Mouse (Mus musculus): Measurements from ENCODE around the gene 9930022D16Rik. TPM values are rescaled to one million over a fixed set of nuclear protein-coding genes. Genes with fewer than 3 reads are reported as not detected.

The 9930022D16Rik gene
- total RNA-seq, 2 experiments from 2014 or later = not detected

- no peak for DNase-seq
Measured at GRCm38 (mm10) chr11:109417472-109418040, 3.8 kb downstream of the 9930022D16Rik start.

DNA sequence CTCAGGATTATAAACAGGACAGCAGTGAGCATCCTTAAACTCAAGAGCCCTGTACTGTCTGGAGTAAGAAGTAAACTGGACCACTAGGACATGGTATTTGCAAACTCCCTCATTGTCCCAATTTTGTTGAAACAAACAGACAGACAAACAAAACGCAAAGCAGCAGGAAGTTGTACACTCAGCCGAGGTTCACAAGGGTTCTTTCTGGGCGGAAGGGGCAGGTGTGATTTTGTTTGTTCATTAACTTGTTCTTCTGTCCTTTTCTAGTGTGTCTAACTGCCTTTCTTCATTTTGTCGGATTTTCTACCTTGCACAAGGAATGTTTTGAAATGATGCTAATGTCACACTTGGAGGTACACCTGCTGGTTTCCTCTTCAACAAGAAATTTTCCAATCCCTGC, 5.7 kb downstream of the 9930022D16Rik start:
- no peak for DNase-seq

DNA sequence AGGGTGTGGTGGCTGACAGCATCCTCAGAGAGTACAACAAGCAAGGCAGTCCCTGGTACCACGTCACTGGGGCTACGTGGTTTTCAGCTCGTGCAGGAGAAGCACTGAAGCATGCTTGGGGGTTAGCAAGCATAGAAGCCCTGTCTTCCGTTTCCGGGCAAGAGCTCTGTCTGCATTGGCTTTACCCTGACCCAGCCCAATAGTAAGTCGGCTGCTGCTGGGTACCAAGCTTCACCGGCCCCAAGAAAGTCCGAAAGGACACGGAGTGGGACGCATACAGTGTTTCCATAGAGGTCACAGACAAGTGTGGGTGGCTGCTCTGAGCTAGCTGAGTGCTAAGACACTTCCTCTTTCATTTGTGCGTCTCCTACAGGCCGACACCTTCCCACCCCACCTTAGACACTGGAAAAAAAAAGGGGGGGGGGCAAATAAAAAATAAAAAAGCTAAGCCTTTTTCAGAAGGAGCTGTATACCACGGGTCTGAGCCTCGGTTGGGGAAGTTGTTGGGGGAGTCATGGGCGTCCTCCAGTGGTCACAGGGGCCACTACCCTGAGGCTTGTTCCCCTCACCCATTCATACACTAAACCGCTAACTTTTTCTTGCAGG, 6.3 kb downstream of the 9930022D16Rik start:
- peak in 1 of 2 experiments; percentile 45 for DNase-seq

DNA sequence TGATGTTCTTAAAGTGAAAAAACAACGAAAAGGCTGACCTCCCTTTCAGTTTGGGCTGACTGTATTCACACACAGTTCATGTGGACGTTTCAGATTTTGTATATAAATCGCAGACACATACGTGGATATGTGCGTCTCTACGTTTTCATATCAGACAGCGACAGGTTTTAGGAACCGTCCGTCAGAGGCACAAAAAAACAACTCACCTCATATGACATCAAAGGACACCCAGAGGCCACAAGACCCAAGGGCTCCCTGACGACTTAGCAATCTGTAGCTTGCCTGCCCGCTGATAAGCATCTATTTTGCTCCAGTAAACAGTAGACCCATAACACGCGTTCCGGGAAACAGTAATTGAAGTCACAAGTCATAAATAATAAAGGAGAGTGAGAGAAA, 6.8 kb downstream of the 9930022D16Rik start:
- no peak for DNase-seq

- DNase-seq = no peak
Measured at GRCm38 (mm10) chr11:109421205-109421604, 7.5 kb downstream of the 9930022D16Rik start.

DNA sequence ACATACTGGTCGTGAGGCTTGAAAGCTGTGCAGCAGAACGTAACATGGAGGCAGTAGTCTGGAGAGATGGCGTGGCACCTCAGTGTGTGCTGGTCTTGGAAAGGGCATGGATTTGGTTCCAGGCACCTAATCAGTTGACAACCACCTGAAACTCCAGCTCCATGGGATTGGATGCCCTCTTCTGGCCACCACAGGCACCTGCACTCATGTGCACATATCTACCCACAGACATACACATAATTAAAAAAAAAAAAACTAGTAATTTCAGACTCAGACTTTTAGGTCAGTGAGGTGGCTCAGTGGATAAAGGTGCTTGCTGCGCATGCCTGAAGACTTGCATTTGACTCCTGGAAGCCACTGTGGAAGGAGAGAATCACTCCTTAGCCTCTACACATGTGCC, 8.5 kb downstream of the 9930022D16Rik start:
- no peak for DNase-seq

- DNase-seq = no peak
Measured at GRCm38 (mm10) chr11:109423294-109423693, 9.6 kb downstream of the 9930022D16Rik start.

DNA sequence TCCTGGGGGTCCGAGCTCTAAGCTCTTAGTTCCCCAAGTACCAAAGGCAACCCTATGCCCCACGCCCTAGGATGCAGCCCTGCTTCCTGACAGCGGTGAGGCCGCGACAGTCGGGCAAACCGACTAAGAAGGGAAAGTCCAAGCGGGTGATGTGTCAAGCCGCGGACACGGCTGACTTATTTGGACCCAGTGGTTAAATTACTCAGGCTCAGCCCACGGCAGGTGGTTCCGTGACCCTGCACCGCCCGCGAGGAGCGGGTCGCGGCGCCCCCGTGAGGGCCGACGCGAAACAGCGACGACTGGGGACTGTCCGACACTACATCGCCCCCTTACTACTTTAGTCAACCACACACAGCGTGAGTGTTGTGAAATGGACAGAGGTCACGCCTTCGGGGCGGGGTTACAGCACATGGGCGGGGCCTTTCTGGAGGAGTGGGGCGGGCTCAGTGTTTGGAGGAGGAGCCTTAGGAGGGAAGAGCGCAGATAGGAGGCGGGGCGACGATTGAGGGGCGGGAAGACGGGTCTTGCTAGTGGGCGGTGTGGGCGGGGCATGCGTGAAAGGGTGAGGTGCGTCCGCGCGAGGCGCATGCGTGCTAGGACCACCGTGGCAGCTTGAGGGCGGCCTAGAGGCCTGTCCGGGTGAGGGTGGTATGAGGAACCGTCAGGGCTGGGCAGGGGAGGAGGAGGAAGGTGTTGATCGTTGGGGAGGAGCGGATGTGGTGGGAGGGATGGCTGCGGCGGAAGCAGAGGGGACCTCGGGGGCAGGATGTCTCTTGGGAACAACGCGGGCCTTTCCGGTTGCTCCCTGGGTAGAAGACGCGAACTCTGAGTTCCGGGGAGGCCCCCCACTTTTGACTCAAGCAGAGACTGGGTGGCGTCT, 11.9 kb downstream of the 9930022D16Rik start, which contains the start of gene Amz2:
Amz2 (plus strand) TSS at position 555 of the 880 bp plus-strand sequence.
- DNase-seq = peak; percentile 99 to 100

- no peak for DNase-seq
Measured at GRCm38 (mm10) chr11:109426272-109426586, 12.5 kb downstream of the 9930022D16Rik start.

GRCm38 (mm10) chr11:109427353-109427752, 13.6 kb downstream of the 9930022D16Rik start:
- no peak for DNase-seq

- no peak for DNase-seq
Measured at GRCm38 (mm10) chr11:109434233-109434798, 20.6 kb downstream of the 9930022D16Rik start.

GRCm38 (mm10) chr11:109436889-109437288, 23.2 kb downstream of the 9930022D16Rik start:
- no peak for DNase-seq

DNA sequence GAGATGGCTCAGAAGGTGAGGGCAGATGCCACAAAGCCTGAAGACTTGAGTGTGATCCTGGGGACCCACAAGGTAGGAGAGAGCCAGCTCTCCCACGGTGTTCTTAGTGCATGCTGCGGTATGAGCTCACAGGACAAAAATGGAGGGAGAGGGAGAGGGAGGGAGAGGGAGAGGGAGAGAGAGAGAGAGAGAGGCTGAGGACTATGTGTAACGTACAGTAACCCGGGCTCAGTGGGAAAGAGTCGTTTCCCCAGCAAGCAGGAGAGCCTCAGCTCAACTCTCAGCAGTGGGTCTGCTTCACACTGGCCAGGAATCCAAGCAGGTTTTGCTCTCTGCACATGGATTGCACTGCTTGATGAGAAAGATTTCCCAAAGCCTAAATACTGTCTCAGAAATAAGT, 25.5 kb downstream of the 9930022D16Rik start:
- no peak for DNase-seq

- peak; percentile 90 to 91 for DNase-seq
Measured at GRCm38 (mm10) chr11:109439829-109440340, 26.2 kb downstream of the 9930022D16Rik start.

- no peak for DNase-seq
Measured at GRCm38 (mm10) chr11:109440641-109441040, 26.9 kb downstream of the 9930022D16Rik start.

- DNase-seq = peak; percentile 22 to 57
Measured at GRCm38 (mm10) chr11:109441119-109441518, 27.4 kb downstream of the 9930022D16Rik start.

GRCm38 (mm10) chr11:109442166-109442730, 28.5 kb downstream of the 9930022D16Rik start:
- DNase-seq = no peak

DNA sequence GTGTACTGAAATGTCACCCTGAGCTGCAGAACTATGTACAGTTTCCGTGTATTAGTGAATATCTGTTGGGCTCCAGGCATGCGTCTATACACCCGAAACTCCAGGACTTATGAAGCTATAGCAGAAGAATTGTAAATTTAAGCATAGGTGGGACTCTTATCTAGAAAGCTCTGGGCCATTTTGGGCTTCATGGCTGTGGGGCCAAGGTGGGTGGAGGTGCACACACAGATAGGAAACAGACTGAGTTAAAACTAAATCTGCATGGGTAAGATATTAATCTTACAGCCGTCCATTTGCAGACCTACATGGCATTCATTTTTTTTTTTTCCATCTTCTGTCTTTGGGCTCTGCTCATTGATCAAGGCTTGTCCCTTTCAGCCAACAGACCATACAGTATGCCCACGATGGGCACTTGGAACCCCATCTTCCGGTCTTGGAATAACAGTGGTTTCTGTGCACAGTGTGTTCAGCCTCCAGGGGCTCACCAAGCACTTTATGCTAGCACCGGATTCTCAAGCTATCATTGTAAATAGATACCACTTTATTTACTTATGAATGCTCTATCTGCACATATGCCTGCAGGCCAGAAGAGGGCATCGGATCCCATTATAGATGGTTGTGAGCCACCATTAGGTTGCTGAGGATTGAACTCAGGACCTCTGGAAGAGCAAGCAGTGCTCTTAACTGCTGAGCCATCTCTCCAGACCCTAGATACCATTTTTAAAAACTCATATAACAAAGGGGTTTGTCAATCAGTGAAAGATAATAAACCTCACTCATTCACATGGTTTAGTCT, 29.9 kb downstream of the 9930022D16Rik start:
- no peak for DNase-seq

DNA sequence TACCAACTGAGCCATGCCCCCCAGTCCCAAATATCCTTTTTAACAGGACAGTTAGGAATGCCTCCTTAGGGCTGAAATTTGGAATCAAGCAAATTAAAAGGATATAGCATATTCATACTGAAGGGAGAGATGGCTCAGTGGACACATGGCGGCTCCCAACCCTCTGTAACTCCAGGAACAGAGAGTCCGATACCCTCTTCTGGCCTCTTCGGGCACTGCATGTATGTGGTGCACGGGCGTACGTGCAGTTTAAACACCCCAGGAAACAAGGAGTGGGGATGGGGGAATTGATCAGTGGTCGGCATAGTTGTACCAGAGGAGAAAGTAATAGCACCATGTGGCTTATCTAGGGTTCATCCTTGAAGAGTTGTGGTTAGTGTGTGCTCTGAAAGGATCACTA, 30.9 kb downstream of the 9930022D16Rik start:
- peak in 1 of 2 experiments; percentile 35 for DNase-seq

DNA sequence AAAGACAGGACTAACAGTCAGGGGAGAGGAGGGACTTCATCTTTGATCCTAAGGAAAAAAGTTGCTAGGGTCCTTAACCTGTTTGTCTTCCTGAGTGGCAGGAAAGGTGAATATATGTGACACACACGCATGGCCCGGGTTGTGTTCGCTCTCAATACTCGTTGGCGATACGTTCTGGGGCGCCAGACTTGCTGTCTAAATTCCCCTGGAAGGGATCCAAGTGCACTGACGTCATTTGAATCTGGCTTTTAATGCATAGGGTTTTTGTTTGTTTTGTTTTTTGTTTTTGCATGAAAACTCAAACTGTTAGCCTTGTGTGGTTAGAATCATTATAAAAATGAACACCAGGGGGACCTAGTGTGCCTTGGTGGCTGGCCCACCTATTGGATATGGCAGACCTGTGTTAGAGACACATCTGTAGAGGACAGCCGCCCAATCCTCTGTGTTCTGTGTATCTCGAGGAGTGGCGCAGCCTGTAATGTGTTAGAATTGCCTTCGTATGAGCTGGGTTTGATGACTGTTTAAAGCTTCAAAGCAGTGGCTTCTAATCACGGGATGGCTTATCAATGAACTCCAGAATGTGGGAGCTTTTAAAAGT, 31.8 kb downstream of the 9930022D16Rik start:
- peak; percentile 23 to 78 for DNase-seq

- no peak for DNase-seq
Measured at GRCm38 (mm10) chr11:109451169-109451568, 37.5 kb downstream of the 9930022D16Rik start.

Data from heart, adult 18-20 months (tissue).